Mouse (Mus musculus) limb, embryonic 11.5 days (tissue): ENCODE results near the gene Lcn9. TPM values are rescaled to one million over a fixed set of nuclear protein-coding genes. Genes with fewer than 3 reads are reported as not detected.

Experiments used
- ATAC-seq: fragments of 200-750 bp; cut with Nextera tagmentation; 2 replicates; pipeline ENCODE4 v1.8.0; 2017; ENCODE audit warnings: low read depth; ENCODE audit not compliant: insufficient number of reproducible peaks, low FRiP score, low TSS enrichment
- DNase-seq: peaks from one replicate; pipeline ENCODE4 v3.0.0-alpha.2; 2015; ENCODE audit warnings: low spot score
- H3K27ac ChIP-seq: fragments of 300-500 bp; sonication (generic); replicated peaks from 2 replicates; pipeline ENCODE4 v1.5.1; 2014; ENCODE audit warnings: low read depth, mild to moderate bottlenecking, low read length
- H3K27me3 ChIP-seq: fragments of 300-500 bp; sonication (generic); 2 replicates; pipeline ENCODE4 v1.6.1; 2014; ENCODE audit warnings: mild to moderate bottlenecking, low read length, mixed read lengths; ENCODE audit not compliant: control insufficient read depth, insufficient read depth
- H3K36me3 ChIP-seq: fragments of 300-500 bp; sonication (generic); 2 replicates; pipeline ENCODE4 v1.6.1; 2014; ENCODE audit warnings: mild to moderate bottlenecking, low read length, moderate library complexity, mixed read lengths; ENCODE audit not compliant: control insufficient read depth, insufficient read depth
- H3K4me1 ChIP-seq: fragments of 300-500 bp; sonication (generic); 2 replicates; pipeline ENCODE4 v1.6.1; 2014; ENCODE audit warnings: low read length, mixed read lengths; ENCODE audit not compliant: control insufficient read depth, insufficient read depth
- H3K4me2 ChIP-seq: fragments of 300-500 bp; sonication (generic); 2 replicates; pipeline ENCODE4 v1.6.1; 2014; ENCODE audit warnings: low read depth, mild to moderate bottlenecking, moderate library complexity; ENCODE audit not compliant: severe bottlenecking
- H3K4me3 ChIP-seq: fragments of 300-500 bp; sonication (generic); 2 replicates; pipeline ENCODE4 v1.5.1; 2014; ENCODE audit warnings: low read depth, low read length
- H3K9ac ChIP-seq: fragments of 300-500 bp; sonication (generic); 2 replicates; pipeline ENCODE4 v1.6.1; 2014; ENCODE audit warnings: mild to moderate bottlenecking, low read length
- H3K9me3 ChIP-seq: fragments of 300-500 bp; sonication (generic); 2 replicates; pipeline ENCODE4 v1.6.1; 2016; ENCODE audit warnings: low read length; ENCODE audit not compliant: control insufficient read depth
- WGBS: fragments of 180-500 bp; shearing (Covaris S2); extraction: QIAGEN DNeasy Blood & Tissue Kit; methylation state at CpG from one replicate; pipeline ENCODE4 v1.1.7; 2014; 5-methylcytosine and 5-hydroxymethylcytosine counted together
- polyA plus RNA-seq: library from polyadenylated mRNA; unstranded; fragments of >200 nt; fragmentation: Nextera tagmentation; extraction: Ambion mirVana; gene quantifications from 2 replicates; pipeline ENCODE4 v1.2.1, GENCODE M21; 2014

Gene Lcn9
- polyA plus RNA-seq, result not detected in 2 replicates

DNA sequence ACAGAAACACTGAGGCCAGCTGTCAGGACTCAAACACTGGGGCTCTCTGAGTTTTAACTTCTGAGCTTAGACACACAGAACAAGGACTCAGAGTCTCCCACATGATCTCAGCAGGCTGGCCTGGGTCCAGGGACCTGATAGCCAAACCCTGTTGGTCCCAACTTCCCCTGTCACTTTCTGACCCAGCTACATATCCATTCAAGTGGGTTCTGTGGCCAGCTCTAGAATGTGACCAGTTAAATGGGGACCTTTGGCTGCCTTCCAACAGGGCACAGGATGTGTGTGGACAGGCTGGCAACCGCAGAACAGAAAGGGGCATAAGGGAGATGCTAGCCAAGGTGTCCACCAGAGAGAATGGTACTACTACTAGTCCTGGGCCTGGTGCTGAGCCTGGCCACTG, at the start of gene Lcn9:
TSS of gene Lcn9 (plus strand) at position 348 of the 400 bp plus-strand sequence.
- Histone ChIP-seq H3K9me3 (no peaks in the 10 kb centered on the region), H3K27ac (no peak within 1 kb of the TSS), H3K27me3 (no peaks in the 10 kb centered on the region), H3K9ac (no peak within 1 kb of the TSS), H3K4me2 (no peak within 1 kb of the TSS), H3K4me3 (no peak within 1 kb of the TSS), H3K4me1 (no peaks in the 10 kb centered on the region), H3K36me3 (no peaks in the 10 kb centered on the region)
- 100% methylated on average over 1 of the region's 1 CpGs for WGBS
- ATAC-seq (no peak), DNase-seq (no peak)

GRCm38 (mm10) chr2:25773507-25773906, 49.4 kb upstream of the Lcn9 start:
- H3K9me3 ChIP-seq, result no peaks in the 10 kb centered on the region

DNA sequence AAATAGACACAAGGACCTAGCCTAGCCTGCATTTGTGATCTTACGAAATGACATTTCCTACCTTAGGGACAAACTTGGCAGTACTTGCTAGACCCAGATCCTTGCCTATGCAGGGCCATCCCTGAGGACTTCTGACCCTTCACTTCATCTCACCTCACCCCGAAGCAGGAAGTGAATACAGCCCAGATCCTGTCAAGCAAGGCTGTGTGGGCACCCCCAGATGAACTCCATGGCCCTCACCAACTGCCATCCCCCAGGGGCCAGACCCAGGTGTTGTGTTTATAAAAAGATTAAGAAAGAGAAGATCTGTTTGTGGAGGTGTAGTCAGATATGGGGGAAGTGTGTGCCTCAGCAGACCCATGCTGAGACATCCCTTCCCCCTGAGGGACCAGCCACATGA, 48.3 kb upstream of the Lcn9 start:
- DNase-seq, result no peak
- no peaks in the 10 kb centered on the region for H3K27me3 ChIP-seq
- H3K27ac ChIP-seq, result no peak overlapping the region
- no peak overlapping the region for H3K9ac ChIP-seq
- H3K4me2 ChIP-seq, result no peak overlapping the region
- no peak for ATAC-seq
- no peaks in the 10 kb centered on the region for H3K4me1 ChIP-seq
- H3K9me3 ChIP-seq, result no peaks in the 10 kb centered on the region
- H3K36me3 ChIP-seq, result no peaks in the 10 kb centered on the region
- H3K4me3 ChIP-seq, result no peak overlapping the region
- WGBS, result 89% methylated on average over 2 of the region's 2 CpGs

More at GRCm38 (mm10) chr2:25773507-25773906, 49.4 kb upstream of the Lcn9 start:
- DNase-seq (no peak), ATAC-seq (no peak)
- no peaks in the 10 kb centered on the region for H3K27me3 ChIP-seq
- no peak overlapping the region for H3K27ac ChIP-seq
- no peak overlapping the region for H3K4me2 ChIP-seq
- WGBS, result 79% methylated on average over 2 of the region's 2 CpGs
- no peaks in the 10 kb centered on the region for H3K4me1 ChIP-seq
- no peak overlapping the region for H3K4me3 ChIP-seq
- no peaks in the 10 kb centered on the region for H3K36me3 ChIP-seq
- H3K9ac ChIP-seq, result no peak overlapping the region

DNA sequence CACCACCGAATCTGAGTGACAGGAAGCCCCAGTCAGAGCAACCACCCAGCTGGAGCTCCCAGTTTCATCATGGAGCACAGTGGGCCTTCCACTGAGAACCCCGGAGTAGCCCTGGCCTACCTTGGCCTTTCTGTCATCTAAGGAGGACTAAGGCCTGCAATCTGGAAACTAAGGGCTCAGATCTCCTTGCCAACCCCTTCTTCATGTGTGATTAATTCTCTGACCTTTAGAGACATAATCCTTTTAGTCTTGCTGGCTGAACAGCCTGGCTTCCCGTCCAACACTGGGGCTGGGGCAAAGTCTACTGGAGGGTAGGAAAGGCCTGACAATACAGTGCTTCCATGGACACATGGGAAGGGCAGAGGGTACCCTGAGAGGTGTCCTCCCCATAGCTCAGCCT, 47.0 kb upstream of the Lcn9 start:
- Histone ChIP-seq H3K9me3 (no peaks in the 10 kb centered on the region), H3K9ac (no peak overlapping the region), H3K36me3 (no peaks in the 10 kb centered on the region), H3K4me1 (no peaks in the 10 kb centered on the region), H3K27ac (no peak overlapping the region), H3K4me2 (no peak overlapping the region), H3K4me3 (no peak overlapping the region), H3K27me3 (no peaks in the 10 kb centered on the region)
- ATAC-seq (no peak), DNase-seq (no peak)
- 80% methylated on average over 3 of the region's 3 CpGs for WGBS

DNA sequence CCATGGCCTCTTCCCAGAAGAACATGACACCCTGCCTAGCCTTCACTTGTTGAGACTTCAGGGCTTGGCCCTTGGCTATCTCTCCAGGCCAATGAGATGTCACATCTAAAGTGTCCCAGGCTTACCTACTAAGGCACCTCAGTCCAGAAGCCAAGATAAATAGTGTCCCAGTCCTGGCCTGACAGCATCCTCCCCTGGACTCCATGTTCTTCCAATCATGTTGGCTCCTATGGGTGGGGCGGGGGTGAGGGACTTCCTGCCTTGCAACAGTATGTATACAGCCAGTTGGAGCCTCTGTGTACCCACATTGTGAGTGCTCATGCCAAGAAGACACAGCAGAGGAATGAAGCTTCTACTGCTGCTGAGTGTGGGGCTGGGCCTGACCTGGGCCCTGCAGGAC, 46.2 kb upstream of the Lcn9 start, which contains the start of gene Lcn11:
TSS of gene Lcn11 (plus strand) at position 301 of the 400 bp plus-strand sequence.
- Histone ChIP-seq H3K27me3 (no peaks in the 10 kb centered on the region), H3K4me3 (no peak within 1 kb of the TSS), H3K9me3 (no peaks in the 10 kb centered on the region), H3K4me1 (no peaks in the 10 kb centered on the region), H3K36me3 (no peaks in the 10 kb centered on the region), H3K9ac (no peak within 1 kb of the TSS), H3K27ac (no peak within 1 kb of the TSS), H3K4me2 (no peak within 1 kb of the TSS)
- DNase-seq, result no peak
- WGBS, result 90% methylated on average over 1 of the region's 1 CpGs
- no peak for ATAC-seq

DNA sequence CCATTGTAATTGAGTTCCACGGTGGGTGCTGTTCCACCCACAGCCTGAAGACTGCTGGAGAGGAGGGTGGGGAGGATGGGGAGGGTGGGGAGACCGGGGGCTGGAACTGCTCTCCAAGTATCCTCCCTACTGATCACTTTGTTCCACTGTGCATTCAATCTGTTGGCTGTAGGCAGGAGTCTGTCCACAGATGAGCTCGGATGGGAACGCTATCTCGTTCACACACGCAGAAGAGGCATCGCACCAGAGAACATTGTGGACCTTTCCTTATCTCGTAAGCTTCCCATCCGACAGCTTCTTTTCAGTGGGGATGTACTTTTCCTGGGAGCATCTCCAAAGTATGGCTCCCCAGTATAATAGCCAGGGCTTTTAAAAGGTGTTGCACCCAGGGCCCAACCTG, 43.9 kb upstream of the Lcn9 start:
- no peaks in the 10 kb centered on the region for H3K9me3 ChIP-seq
- no peaks in the 10 kb centered on the region for H3K27me3 ChIP-seq
- H3K36me3 ChIP-seq, result no peaks in the 10 kb centered on the region
- H3K27ac ChIP-seq, result no peak overlapping the region
- WGBS, result 93% methylated on average over 9 of the region's 9 CpGs
- no peaks in the 10 kb centered on the region for H3K4me1 ChIP-seq
- H3K4me3 ChIP-seq, result no peak overlapping the region
- DNase-seq, result no peak
- ATAC-seq, result no peak
- H3K9ac ChIP-seq, result no peak overlapping the region
- no peak overlapping the region for H3K4me2 ChIP-seq

GRCm38 (mm10) chr2:25780921-25781320, 42.0 kb upstream of the Lcn9 start:
- no peak overlapping the region for H3K4me3 ChIP-seq
- no peaks in the 10 kb centered on the region for H3K27me3 ChIP-seq
- 45% methylated on average over 4 of the region's 4 CpGs for WGBS
- H3K9ac ChIP-seq, result no peak overlapping the region
- no peaks in the 10 kb centered on the region for H3K9me3 ChIP-seq
- no peak overlapping the region for H3K4me2 ChIP-seq
- no peaks in the 10 kb centered on the region for H3K36me3 ChIP-seq
- ATAC-seq (no peak), DNase-seq (no peak)
- no peak overlapping the region for H3K27ac ChIP-seq
- H3K4me1 ChIP-seq, result no peaks in the 10 kb centered on the region

DNA sequence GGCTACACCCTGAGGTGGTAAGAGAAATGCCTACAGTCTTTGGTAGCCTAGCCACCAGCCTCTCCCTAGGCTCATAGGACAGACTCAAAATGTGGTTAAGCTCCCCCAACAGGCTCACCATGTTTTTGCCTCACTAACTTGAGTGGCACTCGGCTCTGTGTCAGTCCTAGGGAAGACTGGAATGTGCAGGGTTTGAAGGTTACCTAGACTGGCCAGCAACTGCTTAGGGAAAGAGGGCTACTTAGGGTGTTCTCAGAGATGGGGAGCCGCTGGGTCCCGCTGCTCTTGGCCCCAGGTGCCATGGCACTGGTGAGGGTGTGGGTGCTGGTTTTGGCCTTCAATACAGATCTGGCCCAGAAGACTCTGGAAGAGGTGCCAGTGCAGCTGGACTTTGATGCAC, 41.0 kb upstream of the Lcn9 start, which contains the start of gene Gm13539:
TSS of gene Gm13539 (plus strand) at position 301 of the 400 bp plus-strand sequence.
- H3K27ac ChIP-seq, result no peak within 1 kb of the TSS
- ATAC-seq (no peak), DNase-seq (no peak)
- H3K36me3 ChIP-seq, result no peaks in the 10 kb centered on the region
- H3K4me2 ChIP-seq, result no peak within 1 kb of the TSS
- H3K27me3 ChIP-seq, result no peaks in the 10 kb centered on the region
- no peaks in the 10 kb centered on the region for H3K9me3 ChIP-seq
- no peaks in the 10 kb centered on the region for H3K4me1 ChIP-seq
- H3K4me3 ChIP-seq, result no peak within 1 kb of the TSS
- no peak within 1 kb of the TSS for H3K9ac ChIP-seq
- 84% methylated on average over 3 of the region's 3 CpGs for WGBS
